Mouse (Mus musculus) spleen, adult 2 months (tissue): ENCODE measurements around the gene Cadm1.

Experiments used
- CTCF ChIP-seq: fragments of 200-500 bp; IDR thresholded peaks from 2 replicates; pipeline ENCODE4 v1.5.1; 2011; ENCODE audit warnings: mild to moderate bottlenecking, inconsistent platforms; ENCODE audit not compliant: insufficient read depth, insufficient read length, insufficient replicate concordance; ENCODE audit errors: extremely low read depth
- POLR2A ChIP-seq: fragments of 200-500 bp; IDR thresholded peaks from 2 replicates; pipeline ENCODE4 v1.6.1; 2011; ENCODE audit warnings: low read depth, low read length, inconsistent platforms

DNA sequence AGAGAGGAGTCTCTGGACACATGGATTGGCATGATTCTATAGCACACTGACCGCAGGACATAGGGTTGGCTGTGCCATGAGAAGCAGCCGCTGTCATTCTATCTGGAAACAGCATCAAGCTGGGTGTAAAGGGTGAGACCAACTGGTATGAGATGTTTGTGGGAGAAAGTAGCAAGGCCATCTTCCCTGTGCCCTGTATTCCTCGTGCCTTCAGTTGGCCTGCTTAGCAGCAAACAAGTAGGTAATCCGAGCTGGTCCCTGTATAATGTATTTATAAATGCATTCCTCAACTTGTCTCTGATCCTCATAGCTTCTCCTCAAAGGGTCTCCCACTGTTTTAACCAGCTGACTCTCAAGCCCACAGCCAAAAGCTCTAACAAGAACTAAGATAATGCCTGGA lies 301.4 kb downstream of the Cadm1 start:
- no peak for TF ChIP-seq CTCF
- no peak for TF ChIP-seq POLR2A
